Mouse (Mus musculus) limb, embryonic 15.5 days (tissue): ENCODE data around the gene Zfp503. TPM values are rescaled to one million over a fixed set of nuclear protein-coding genes. Genes with fewer than 3 reads are reported as not detected.

Source experiments
- ATAC-seq: fragments of 200-750 bp; cut with Nextera tagmentation; 2 replicates; pipeline ENCODE4 v1.8.0; 2017; ENCODE audit warnings: low read depth, moderate TSS enrichment; ENCODE audit not compliant: insufficient number of reproducible peaks, low FRiP score, low TSS enrichment
- H3K27ac ChIP-seq: fragments of 300-500 bp; sonication (generic); 2 replicates; pipeline ENCODE4 v1.5.1; 2015; ENCODE audit warnings: moderate library complexity, mild to moderate bottlenecking, inconsistent platforms
- H3K27me3 ChIP-seq: fragments of 300-500 bp; sonication (generic); 2 replicates; pipeline ENCODE4 v1.6.1; 2015; ENCODE audit warnings: inconsistent platforms
- H3K36me3 ChIP-seq: fragments of 300-500 bp; sonication (generic); 2 replicates; pipeline ENCODE4 v1.6.1; 2015; ENCODE audit warnings: inconsistent platforms
- H3K4me1 ChIP-seq: fragments of 300-500 bp; sonication (generic); 2 replicates; pipeline ENCODE4 v1.6.1; 2015; ENCODE audit warnings: inconsistent platforms
- H3K4me2 ChIP-seq: fragments of 300-500 bp; sonication (generic); 2 replicates; pipeline ENCODE4 v1.6.1; 2015; ENCODE audit warnings: mild to moderate bottlenecking, inconsistent platforms
- H3K4me3 ChIP-seq: fragments of 300-500 bp; sonication (generic); 2 replicates; pipeline ENCODE4 v1.5.1; 2015; ENCODE audit warnings: mild to moderate bottlenecking, inconsistent platforms
- H3K9ac ChIP-seq: fragments of 300-500 bp; sonication (generic); 2 replicates; pipeline ENCODE4 v1.6.1; 2015; ENCODE audit warnings: inconsistent platforms
- H3K9me3 ChIP-seq: fragments of 300-500 bp; sonication (generic); 2 replicates; pipeline ENCODE4 v1.6.1; 2016; ENCODE audit warnings: inconsistent platforms
- WGBS: fragments of 180-500 bp; shearing (Covaris S2); methylation state at CpG from one replicate; pipeline ENCODE4 v1.1.7; 2015; 5-methylcytosine and 5-hydroxymethylcytosine counted together
- polyA plus RNA-seq: library from polyadenylated mRNA; unstranded; fragments of >200 nt; fragmentation: Nextera tagmentation; extraction: Ambion mirVana; gene quantifications from 2 replicates; pipeline ENCODE4 v1.2.1, GENCODE M21; 2015

The Zfp503 gene
- polyA plus RNA-seq: 16.1 and 21.6 TPM in 2 replicates

DNA sequence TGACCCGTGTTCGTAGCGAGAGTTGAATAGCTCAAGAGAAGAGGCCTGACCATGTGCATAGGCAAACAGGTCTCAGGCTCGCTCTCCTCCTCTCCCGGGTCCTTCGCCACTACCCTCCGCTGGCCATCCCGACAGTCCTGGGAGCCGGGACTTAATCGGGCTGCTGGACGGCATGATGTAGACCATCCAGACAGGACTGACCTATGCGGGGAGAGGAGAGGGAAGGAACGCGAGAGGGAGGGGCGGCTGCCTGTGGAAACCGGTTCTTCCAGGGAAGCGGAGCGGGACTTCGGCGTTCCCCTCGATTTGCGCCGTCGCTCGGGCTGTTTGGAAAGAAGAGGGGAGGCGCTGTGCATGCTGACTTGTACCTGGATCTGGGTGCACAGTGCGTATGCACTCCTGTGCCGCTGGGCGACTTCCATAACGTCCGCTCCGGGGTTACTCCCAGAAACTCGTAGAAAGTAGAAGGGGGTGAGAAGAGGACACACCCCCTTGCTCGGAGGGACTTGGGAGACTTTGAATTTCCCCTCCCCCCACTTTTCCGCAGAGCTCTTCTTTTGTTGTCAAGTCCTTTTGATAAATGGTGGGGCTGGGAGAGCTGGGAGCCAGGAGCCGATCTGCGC, at the start of gene Zfp503:
Gene Zfp503 (minus strand): TSS at position 311 of the 623 bp plus-strand sequence.
- WGBS: under 1% methylated on average over 37 of the region's 37 CpGs
- Histone ChIP-seq H3K27ac (peak within 1 kb of the TSS; percentile 99), H3K27me3 (peaks cover 24% of the 10 kb centered on the region), H3K4me1 (peaks cover 52% of the 10 kb centered on the region), H3K9me3 (no peaks in the 10 kb centered on the region), H3K4me2 (peak within 1 kb of the TSS; percentile 77), H3K4me3 (peak within 1 kb of the TSS; percentile 83), H3K36me3 (0 out of 2 replicates have a peak, but pooled peaks cover 4% of the 10 kb centered on the region), H3K9ac (peak within 1 kb of the TSS; percentile 50)
- 0 out of 2 replicates have a peak, but pooled peaks have one; percentile 25 for ATAC-seq

DNA sequence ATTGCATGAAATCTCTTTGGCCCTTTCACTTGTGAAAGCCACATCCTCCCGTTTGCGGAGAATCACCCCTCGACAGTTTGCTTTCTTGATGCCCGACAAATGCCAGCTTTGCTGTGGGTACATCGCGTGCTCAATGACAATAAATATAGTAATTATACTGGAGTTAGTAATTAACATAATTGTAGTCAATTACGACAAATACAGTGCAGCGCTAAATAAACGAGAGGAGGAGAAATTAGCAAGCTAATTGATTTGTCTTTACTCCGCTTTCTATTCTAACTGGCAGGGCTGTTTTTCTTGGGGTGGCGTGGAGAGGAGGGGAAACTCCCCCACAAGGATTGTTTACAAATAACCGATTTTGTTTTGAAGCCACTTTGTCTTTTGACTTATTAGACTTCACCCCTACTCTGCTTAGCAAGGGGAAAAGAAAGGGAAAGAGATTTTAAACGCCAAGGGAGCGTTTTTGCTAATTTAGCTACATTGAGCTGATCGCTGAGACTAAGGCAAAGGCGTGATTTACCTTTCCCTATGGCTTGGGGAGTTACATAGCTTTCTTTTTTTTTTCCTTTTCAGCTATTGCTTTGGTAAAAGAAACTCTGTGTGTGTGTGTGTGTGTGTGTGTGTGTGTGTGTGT, 48.2 kb upstream of the Zfp503 start:
- Histone ChIP-seq H3K4me2 (no peak overlapping the region), H3K27ac (no peak overlapping the region), H3K9ac (no peak overlapping the region), H3K4me3 (no peak overlapping the region), H3K4me1 (peaks cover 4% of the 10 kb centered on the region), H3K27me3 (0 out of 2 replicates have a peak, but pooled peaks cover 4% of the 10 kb centered on the region), H3K9me3 (no peaks in the 10 kb centered on the region), H3K36me3 (no peaks in the 10 kb centered on the region)
- whole genome bisulfite sequencing: 71% methylated on average over 16 of the region's 16 CpGs
- no peak for ATAC-seq

DNA sequence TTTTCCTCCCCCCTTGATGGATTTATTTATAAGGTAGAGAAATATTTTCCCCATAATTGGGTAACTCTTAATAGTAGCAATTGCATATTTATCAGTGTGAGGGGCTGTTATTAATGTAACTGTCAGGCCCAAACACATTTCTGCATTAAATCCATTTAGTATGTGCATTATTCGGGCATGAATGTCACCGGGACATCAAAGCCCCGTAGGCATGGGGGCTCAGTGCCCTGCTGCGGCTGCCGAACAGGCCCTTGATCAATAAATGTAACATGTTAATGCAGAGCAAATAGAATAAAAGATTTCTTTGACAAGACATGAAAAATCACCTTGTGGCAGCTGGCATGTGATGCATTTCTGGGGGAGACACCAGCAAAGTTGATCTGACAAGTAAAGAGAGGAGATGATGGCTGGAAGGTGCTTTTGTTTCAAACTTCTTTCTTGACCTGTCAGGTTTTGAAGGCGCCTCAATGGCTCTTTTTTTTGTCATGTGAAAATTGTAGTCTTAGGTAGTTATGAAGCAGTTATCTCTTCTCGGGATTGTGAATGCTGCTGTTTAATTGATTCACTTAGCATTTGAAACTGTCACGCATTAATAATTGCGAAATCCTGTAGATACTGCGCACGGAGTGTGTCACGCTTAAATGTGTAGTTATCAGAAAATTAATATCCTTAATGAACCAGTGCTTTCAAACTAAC, 47.5 kb upstream of the Zfp503 start:
- no peak overlapping the region for H3K9ac ChIP-seq
- no peaks in the 10 kb centered on the region for H3K9me3 ChIP-seq
- no peak for ATAC-seq
- 0 out of 2 replicates have a peak, but pooled peaks cover 4% of the 10 kb centered on the region for H3K27me3 ChIP-seq
- H3K4me3 ChIP-seq: no peak overlapping the region
- no peaks in the 10 kb centered on the region for H3K36me3 ChIP-seq
- H3K4me2 ChIP-seq: no peak overlapping the region
- WGBS: 78% methylated on average over 12 of the region's 12 CpGs
- H3K4me1 ChIP-seq: peaks cover 4% of the 10 kb centered on the region
- no peak overlapping the region for H3K27ac ChIP-seq

DNA sequence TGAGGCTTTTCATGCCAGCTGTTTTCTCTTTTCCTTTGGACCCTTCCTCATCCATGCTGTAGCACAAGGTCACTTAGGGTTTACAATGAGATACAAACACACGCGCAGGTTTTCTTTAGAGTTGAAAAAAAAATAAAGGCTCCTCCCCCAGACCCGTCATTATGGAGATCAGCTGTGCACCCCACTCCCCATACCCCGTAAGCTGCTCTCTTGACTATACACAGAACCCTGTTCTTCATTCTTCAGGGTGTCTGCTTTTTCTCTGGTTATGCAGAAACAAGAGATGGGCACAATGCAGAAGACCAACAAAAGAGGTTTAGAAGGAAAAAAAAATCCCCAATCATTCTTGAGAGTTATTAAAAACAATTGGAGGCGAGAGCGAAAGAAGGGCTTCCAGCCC, 46.9 kb upstream of the Zfp503 start:
- H3K27me3 ChIP-seq: 0 out of 2 replicates have a peak, but pooled peaks cover 4% of the 10 kb centered on the region
- H3K4me2 ChIP-seq: no peak overlapping the region
- H3K9ac ChIP-seq: no peak overlapping the region
- H3K36me3 ChIP-seq: no peaks in the 10 kb centered on the region
- no peak overlapping the region for H3K4me3 ChIP-seq
- peaks cover 4% of the 10 kb centered on the region for H3K4me1 ChIP-seq
- H3K27ac ChIP-seq: no peak overlapping the region
- no peaks in the 10 kb centered on the region for H3K9me3 ChIP-seq
- WGBS: 48% methylated on average over 6 of the region's 6 CpGs
- ATAC-seq: no peak

DNA sequence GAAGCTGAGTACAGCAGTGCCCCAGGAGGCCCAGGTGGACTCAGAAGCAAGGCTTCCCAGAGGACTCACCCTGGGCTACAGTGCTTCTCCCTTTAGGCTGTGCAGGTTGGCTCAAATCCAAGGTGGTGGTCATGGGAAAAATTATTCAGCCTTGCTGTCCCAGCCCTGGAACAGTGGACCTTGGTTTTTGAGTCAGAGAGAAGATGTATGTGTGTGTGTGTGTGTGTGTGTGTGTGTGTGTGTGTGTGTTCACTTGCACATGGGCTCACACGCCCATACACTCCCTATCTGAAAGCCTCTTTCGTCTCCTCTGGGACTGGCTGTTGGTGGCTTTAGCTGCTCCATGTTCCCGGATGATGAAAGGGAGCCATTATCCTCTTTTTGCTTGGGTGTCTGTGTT, 46.5 kb upstream of the Zfp503 start:
- no peak overlapping the region for H3K27ac ChIP-seq
- no peaks in the 10 kb centered on the region for H3K9me3 ChIP-seq
- 0 out of 2 replicates have a peak, but pooled peaks cover 4% of the 10 kb centered on the region for H3K27me3 ChIP-seq
- H3K36me3 ChIP-seq: no peaks in the 10 kb centered on the region
- no peak overlapping the region for H3K9ac ChIP-seq
- WGBS: 50% methylated on average over 3 of the region's 3 CpGs
- H3K4me1 ChIP-seq: peaks cover 4% of the 10 kb centered on the region
- no peak overlapping the region for H3K4me3 ChIP-seq
- ATAC-seq: peak; percentile 75
- H3K4me2 ChIP-seq: no peak overlapping the region

DNA sequence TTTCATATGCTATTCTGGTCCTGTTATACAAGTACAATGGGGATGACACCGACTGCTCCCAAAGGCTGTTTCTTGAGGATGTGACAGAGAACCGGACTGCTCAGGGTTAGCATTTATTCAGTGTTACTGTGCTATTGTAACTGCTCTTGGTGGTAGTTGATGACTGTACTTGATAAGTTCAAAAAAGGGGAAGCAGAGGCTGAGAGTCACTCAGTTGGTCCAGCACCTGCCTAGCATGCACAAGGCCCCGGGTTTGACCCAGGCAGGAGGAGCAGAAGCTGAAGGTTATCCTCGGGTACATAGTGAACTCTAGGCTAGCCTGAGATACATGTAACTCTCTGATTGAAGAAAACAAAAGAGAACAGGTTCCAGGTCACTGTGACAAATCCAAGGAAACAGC, 34.1 kb upstream of the Zfp503 start:
- no peak overlapping the region for H3K4me3 ChIP-seq
- WGBS: 81% methylated on average over 4 of the region's 4 CpGs

DNA sequence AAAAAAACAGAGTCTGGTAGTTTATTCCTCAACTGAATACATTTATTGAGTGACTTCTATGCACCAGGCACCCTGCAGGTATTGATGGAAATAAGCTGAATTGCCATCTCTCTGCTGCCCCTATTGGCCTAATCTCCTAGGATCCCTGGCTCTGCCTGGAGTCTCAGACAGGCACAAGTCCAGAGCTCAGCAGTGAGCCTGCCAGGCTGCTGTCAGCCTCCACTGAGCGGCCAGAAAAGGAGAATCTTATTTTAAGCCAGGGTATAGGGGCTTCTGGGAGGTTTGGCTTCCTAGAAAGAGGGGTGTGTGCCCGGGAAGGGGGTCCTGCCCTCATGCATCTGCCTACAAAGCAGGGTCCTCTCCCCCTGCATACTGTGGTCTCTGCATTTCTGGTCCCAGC, 31.5 kb upstream of the Zfp503 start:
- 25% methylated on average over 2 of the region's 2 CpGs for WGBS

More for the DNA sequence above, 34.1 kb upstream of the Zfp503 start:
- H3K9me3 ChIP-seq: no peaks in the 10 kb centered on the region
- no peak for ATAC-seq
- no peak overlapping the region for H3K27ac ChIP-seq
- no peaks in the 10 kb centered on the region for H3K36me3 ChIP-seq
- H3K9ac ChIP-seq: no peak overlapping the region
- H3K4me2 ChIP-seq: no peak overlapping the region
- H3K4me1 ChIP-seq: peaks cover 8% of the 10 kb centered on the region
- peaks cover 15% of the 10 kb centered on the region; the same call in 1 of the 2 replicates for H3K27me3 ChIP-seq

DNA sequence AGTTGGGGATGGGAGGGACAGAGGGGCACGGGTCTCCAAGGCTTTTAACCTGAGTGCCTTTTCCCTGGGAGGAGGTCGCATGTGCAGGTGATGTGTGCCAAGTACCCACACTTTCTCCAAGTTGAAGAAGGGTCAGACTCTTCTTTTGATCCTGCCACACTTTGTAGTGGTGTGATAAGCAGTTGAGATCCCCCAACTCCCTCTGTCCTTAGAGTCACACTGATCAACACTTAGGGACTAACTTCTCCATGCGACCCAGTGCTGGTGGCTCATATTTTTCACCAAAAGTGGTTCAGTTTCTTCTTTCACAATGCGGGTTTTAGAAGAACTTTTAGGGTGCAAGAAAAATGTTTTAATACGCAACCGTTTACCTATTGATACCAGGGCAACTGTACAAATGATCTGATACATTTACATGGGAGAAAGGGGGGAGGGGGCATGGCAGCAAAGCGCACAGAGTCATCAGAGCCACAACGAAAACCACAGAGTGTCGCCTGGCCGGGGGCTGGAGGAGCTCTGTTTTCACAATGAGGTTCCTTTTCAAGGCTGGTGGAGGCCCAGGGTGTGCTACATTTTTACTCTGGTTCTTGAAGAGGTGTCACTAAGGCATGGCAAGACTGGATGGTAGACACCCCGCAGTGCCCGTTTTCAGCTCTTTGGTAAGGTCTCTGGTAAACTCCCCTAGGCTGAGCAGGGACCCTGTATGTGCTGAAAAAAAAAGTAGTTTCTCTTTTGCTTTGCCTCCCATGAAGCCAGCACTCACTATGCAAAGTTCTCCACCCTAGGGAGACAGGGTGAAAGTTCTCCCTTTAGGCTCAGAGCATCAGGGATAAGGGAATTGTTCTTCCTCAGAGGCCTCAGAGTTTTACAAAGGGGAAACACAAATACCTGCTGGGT, 30.8 kb upstream of the Zfp503 start:
- Histone ChIP-seq H3K27me3 (peaks cover 20% of the 10 kb centered on the region; the same call in 1 of the 2 replicates), H3K9me3 (no peaks in the 10 kb centered on the region), H3K4me1 (peaks cover 8% of the 10 kb centered on the region), H3K36me3 (no peaks in the 10 kb centered on the region), H3K9ac (peak overlapping the region; percentile 17; the same call in 1 of the 2 replicates), H3K27ac (no peak overlapping the region), H3K4me3 (peak overlapping the region; percentile 42), H3K4me2 (peak overlapping the region; percentile 85)
- no peak for ATAC-seq
- 50% methylated on average over 12 of the region's 12 CpGs for whole genome bisulfite sequencing

More for the DNA sequence above, 31.5 kb upstream of the Zfp503 start:
- H3K4me2 ChIP-seq: no peak overlapping the region
- no peak overlapping the region for H3K9ac ChIP-seq
- no peak for ATAC-seq
- H3K36me3 ChIP-seq: no peaks in the 10 kb centered on the region
- H3K27ac ChIP-seq: no peak overlapping the region
- H3K9me3 ChIP-seq: no peaks in the 10 kb centered on the region
- H3K27me3 ChIP-seq: peaks cover 20% of the 10 kb centered on the region; the same call in 1 of the 2 replicates
- no peak overlapping the region for H3K4me3 ChIP-seq
- peaks cover 8% of the 10 kb centered on the region for H3K4me1 ChIP-seq

DNA sequence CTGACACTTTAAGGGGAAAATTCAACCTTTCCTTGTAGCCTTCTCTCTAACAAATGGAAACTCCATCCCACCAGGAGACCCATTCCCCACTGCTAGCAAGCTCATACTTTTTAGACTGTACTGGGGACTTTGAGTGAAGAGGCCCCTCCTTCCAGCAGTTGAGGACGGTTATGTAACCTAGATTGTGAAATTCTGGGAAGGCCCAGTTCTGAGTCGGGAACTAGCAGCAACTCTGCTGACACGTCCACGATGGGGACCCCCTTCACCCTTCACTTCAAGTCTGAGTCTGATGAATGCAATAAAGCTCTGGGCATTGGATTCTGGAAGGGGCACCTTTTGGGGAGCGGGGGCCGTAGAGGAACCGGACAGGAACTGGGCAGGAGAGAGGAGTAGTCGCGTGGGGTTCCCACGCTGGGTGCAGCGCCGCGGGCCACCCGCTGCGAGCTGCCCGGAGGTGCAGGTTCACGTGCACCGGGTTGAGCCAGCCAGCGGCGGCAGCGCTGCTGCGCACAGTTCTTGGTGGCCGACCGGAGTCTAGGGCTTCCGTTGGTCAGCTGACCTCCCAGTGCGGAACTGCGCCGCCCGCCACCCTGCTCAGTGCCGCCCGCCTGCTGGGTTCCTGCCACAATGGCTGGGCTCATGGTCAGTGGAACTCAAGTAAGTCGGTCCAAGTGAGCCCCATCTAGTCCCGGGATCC, 30.0 kb upstream of the Zfp503 start, which contains the start of gene Lrmda:
Gene Lrmda (plus strand): TSS at position 461 of the 697 bp plus-strand sequence.
- peak within 1 kb of the TSS; percentile 42 for H3K4me3 ChIP-seq
- H3K36me3 ChIP-seq: no peaks in the 10 kb centered on the region
- peak; percentile 51; the same call in 1 of the 2 replicates for ATAC-seq
- peak within 1 kb of the TSS; percentile 17; the same call in 1 of the 2 replicates for H3K9ac ChIP-seq
- peaks cover 20% of the 10 kb centered on the region; the same call in 1 of the 2 replicates for H3K27me3 ChIP-seq
- WGBS: 4% methylated on average over 33 of the region's 33 CpGs
- H3K27ac ChIP-seq: no peak within 1 kb of the TSS; the same call in 1 of the 2 replicates
- H3K4me2 ChIP-seq: peak within 1 kb of the TSS; percentile 85
- peaks cover 8% of the 10 kb centered on the region for H3K4me1 ChIP-seq
- H3K9me3 ChIP-seq: no peaks in the 10 kb centered on the region

DNA sequence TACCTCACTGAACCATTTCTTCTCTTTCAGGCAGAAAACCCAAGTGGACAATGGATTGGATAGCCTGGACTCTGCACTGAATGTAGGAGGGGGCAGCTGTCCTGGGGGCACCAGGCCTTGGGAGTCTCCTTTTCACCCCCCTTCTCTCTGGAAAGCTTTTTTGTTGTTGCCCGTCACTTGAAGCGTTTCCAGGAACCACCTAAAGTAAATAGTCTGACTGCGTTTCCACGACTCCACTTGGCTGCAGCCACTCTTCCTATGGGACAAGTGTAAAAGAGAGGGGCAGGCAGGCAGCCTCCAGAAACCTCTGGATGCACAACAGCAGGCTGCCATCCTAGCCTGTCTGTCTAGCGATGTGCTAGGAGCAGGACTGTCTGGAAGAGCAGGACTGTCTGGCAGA, 27.6 kb upstream of the Zfp503 start:
- ATAC-seq: no peak
- Histone ChIP-seq H3K27me3 (peaks cover 20% of the 10 kb centered on the region; the same call in 1 of the 2 replicates), H3K9ac (no peak overlapping the region), H3K36me3 (no peaks in the 10 kb centered on the region), H3K4me1 (peaks cover 8% of the 10 kb centered on the region), H3K4me2 (no peak overlapping the region), H3K27ac (no peak overlapping the region), H3K9me3 (no peaks in the 10 kb centered on the region), H3K4me3 (no peak overlapping the region)
- 61% methylated on average over 5 of the region's 5 CpGs for WGBS
